Mouse (Mus musculus) liver, embryonic 14.5 days (tissue): ENCODE results near the gene Cryba4.

Source experiments
- CTCF ChIP-seq: IDR thresholded peaks from 2 replicates; pipeline ENCODE4 v1.5.1; 2016; ENCODE audit warnings: antibody characterized with exemption, low read depth, control low read depth
- EP300 ChIP-seq: IDR thresholded peaks from 2 replicates; pipeline ENCODE4 v1.6.1; 2016; ENCODE audit warnings: antibody characterized with exemption, low read depth

DNA sequence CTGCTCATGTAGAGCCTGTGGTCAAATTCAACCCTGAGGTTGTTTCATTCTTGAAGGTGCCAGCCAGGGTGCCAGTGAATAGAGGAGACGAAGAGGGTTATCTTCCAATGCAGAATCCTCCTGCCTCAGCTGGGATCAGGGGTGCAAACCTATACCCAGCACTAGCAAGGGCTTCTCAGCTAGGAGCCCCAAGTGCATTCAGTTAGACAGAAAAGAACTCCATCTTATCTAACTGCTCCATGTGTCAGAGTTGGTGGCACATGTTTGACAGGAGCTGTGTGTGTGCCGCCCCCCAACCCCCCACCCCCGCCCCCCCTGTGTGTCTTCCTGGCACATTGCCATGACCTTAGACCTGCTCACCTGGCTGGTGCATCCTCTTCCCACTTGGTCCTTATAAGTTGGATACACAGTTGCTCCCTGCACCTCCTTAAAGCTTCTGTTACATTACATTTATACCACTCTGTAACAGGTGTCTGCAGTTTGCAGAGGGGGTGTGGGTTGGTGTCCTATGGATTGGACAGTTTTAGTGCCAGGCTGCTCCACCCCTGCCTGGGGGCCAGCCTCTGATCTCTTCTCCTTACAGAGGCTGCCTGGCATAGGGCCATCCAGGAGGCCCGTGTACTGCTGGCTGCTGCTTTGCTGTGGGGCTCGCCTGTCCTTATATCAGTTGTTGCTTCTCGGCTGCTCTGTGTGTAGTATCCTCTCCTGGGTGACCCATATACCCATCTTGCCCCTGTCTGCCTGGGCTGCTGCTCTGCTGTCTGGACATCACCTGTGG lies 44.3 kb upstream of the Cryba4 start:
- no peak for TF ChIP-seq CTCF
- no peak for TF ChIP-seq EP300
